Mouse (Mus musculus) neural tube, embryonic 12.5 days (tissue): ENCODE data around the gene Arap1. TPM values are rescaled to one million over a fixed set of nuclear protein-coding genes. Genes with fewer than 3 reads are reported as not detected.

Experiments
- ATAC-seq: fragments of 200-750 bp; cut with Nextera tagmentation; 2 replicates; pipeline ENCODE4 v1.8.0; 2017; ENCODE audit warnings: low read depth, mild to moderate bottlenecking, moderate TSS enrichment, moderate library complexity; ENCODE audit not compliant: low FRiP score
- H3K27ac ChIP-seq: fragments of 300-500 bp; sonication (generic); 2 replicates; pipeline ENCODE4 v1.5.1; 2016
- H3K27me3 ChIP-seq: fragments of 300-500 bp; sonication (generic); replicated peaks from 2 replicates; pipeline ENCODE4 v1.6.1; 2016; ENCODE audit warnings: mild to moderate bottlenecking
- H3K36me3 ChIP-seq: fragments of 300-500 bp; sonication (generic); 2 replicates; pipeline ENCODE4 v1.6.1; 2016; ENCODE audit warnings: mild to moderate bottlenecking
- H3K4me1 ChIP-seq: fragments of 300-500 bp; sonication (generic); 2 replicates; pipeline ENCODE4 v1.6.1; 2016
- H3K4me2 ChIP-seq: fragments of 300-500 bp; sonication (generic); replicated peaks from 2 replicates; pipeline ENCODE4 v1.6.1; 2016; ENCODE audit warnings: mild to moderate bottlenecking
- H3K4me3 ChIP-seq: fragments of 300-500 bp; sonication (generic); 2 replicates; pipeline ENCODE4 v1.5.1; 2016
- H3K9ac ChIP-seq: fragments of 300-500 bp; sonication (generic); 2 replicates; pipeline ENCODE4 v1.6.1; 2016; ENCODE audit warnings: mild to moderate bottlenecking
- H3K9me3 ChIP-seq: fragments of 300-500 bp; sonication (generic); 2 replicates; pipeline ENCODE4 v1.6.1; 2016; ENCODE audit warnings: mild to moderate bottlenecking
- WGBS: fragments of 180-500 bp; shearing (Covaris S2); methylation state at CpG from one replicate; pipeline ENCODE4 v1.1.7; 2016; 5-methylcytosine and 5-hydroxymethylcytosine counted together
- polyA plus RNA-seq: library from polyadenylated mRNA; unstranded; fragments of >200 nt; fragmentation: Nextera tagmentation; extraction: Ambion mirVana; gene quantifications from 2 replicates; pipeline ENCODE4 v1.2.1, GENCODE M21; 2016

The Arap1 gene
- polyA plus RNA-seq, 1 experiment from 2014 or later = 13.7 TPM

DNA sequence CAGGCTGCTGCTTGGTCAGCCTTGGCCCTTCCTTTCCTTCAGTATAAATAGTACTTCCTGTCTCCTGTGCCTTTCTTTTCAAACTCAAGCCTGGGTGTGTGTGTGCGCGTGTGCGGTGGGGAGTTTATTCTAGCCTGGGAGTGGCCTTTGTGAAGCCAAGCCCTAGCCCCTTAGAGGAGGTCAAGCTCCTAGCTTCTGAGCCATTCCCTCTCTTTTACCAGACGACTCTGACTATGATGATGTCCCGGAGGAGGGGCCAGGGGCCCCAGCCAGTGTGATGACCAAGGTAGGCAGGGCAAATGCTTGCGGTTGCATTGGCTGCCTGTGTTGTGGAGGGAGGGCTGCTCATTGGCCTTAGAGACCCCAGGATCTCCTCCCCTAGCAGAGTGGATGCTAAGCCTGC lies 37.5 kb downstream of the Arap1 start:
- no peak overlapping the region for H3K4me3 ChIP-seq
- H3K4me1 ChIP-seq = 0 out of 2 replicates have a peak, but pooled peaks cover 7% of the 10 kb centered on the region
- no peaks in the 10 kb centered on the region for H3K9me3 ChIP-seq
- no peak overlapping the region for H3K9ac ChIP-seq
- no peak overlapping the region for H3K4me2 ChIP-seq
- H3K27ac ChIP-seq = no peak overlapping the region
- WGBS = 49% methylated on average over 6 of the region's 6 CpGs
- no peak for ATAC-seq
- H3K36me3 ChIP-seq = no peaks in the 10 kb centered on the region
- no peaks in the 10 kb centered on the region for H3K27me3 ChIP-seq

DNA sequence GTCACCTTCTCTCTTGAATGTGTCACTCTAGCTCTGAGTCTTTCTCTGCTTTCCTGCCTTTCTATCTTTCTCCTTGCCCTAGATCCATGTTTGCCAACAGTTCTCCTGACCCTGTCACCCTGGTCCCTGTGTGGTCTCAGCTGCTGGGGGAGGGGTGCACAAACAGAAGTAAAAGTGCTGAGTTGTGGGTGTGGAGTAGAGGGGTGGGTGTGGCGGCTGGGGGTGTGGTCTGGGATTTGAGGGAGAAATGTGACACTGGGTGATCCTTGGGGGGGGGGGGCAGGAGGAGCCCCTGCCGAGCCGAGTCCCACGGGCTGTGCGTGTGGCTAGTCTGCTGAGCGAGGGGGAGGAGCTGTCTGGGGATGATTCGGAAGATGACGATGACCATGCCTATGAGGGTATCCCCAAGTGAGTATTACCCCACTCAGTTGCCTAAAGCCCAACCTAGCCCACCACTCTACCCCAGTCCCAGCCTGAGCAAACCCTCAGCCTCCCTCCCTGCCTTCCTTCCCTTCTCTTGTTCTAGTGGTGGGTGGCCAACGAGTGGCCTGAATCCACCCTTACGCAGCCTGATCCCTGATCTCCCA lies 38.1 kb downstream of the Arap1 start:
- WGBS = 64% methylated on average over 10 of the region's 10 CpGs
- Histone ChIP-seq H3K27ac (no peak overlapping the region), H3K36me3 (no peaks in the 10 kb centered on the region), H3K9ac (no peak overlapping the region), H3K9me3 (no peaks in the 10 kb centered on the region), H3K4me1 (0 out of 2 replicates have a peak, but pooled peaks cover 7% of the 10 kb centered on the region), H3K27me3 (no peaks in the 10 kb centered on the region), H3K4me3 (no peak overlapping the region), H3K4me2 (no peak overlapping the region)
- no peak for ATAC-seq

DNA sequence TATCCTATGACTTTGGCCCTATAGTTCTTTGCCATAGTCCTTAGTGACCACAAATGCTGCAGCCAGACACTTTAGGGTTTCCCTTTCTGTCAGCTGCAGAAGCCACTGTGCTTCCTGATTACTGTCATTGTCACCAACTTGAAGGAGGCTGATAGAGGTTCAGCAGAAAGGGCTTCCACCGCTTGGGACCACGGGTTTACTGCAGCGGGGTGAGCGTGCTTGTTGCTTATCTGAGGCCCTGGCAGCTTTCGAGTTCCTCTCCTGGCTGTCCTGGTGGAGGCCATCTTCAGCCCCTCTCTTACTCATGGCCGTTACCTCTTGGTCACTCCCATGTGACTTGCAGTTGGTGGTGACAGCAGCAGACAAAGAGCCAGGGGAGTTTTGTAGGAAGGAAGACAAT lies 41.4 kb downstream of the Arap1 start:
- H3K9ac ChIP-seq = no peak overlapping the region
- H3K9me3 ChIP-seq = no peaks in the 10 kb centered on the region
- no peaks in the 10 kb centered on the region for H3K36me3 ChIP-seq
- H3K4me1 ChIP-seq = peaks cover 15% of the 10 kb centered on the region; the same call in 1 of the 2 replicates
- no peak overlapping the region for H3K27ac ChIP-seq
- WGBS = 91% methylated on average over 6 of the region's 6 CpGs
- ATAC-seq = no peak
- no peaks in the 10 kb centered on the region for H3K27me3 ChIP-seq
- no peak overlapping the region for H3K4me2 ChIP-seq
- no peak overlapping the region for H3K4me3 ChIP-seq

- ATAC-seq = no peak
- WGBS = 81% methylated on average over 4 of the region's 4 CpGs
- Histone ChIP-seq H3K36me3 (no peaks in the 10 kb centered on the region), H3K27me3 (no peaks in the 10 kb centered on the region), H3K4me2 (no peak overlapping the region), H3K9me3 (no peaks in the 10 kb centered on the region), H3K4me3 (no peak overlapping the region), H3K4me1 (peaks cover 8% of the 10 kb centered on the region; the same call in 1 of the 2 replicates), H3K9ac (no peak overlapping the region), H3K27ac (no peak overlapping the region)
Observed at GRCm38 (mm10) chr7:101391909-101392479, 44.1 kb downstream of the Arap1 start.

- no peak overlapping the region for H3K4me3 ChIP-seq
- H3K9me3 ChIP-seq = no peaks in the 10 kb centered on the region
- no peak overlapping the region for H3K4me2 ChIP-seq
- H3K27me3 ChIP-seq = no peaks in the 10 kb centered on the region
- no peaks in the 10 kb centered on the region for H3K36me3 ChIP-seq
- H3K27ac ChIP-seq = no peak overlapping the region
- 64% methylated on average over 4 of the region's 4 CpGs for WGBS
- no peak for ATAC-seq
- peaks cover 8% of the 10 kb centered on the region; the same call in 1 of the 2 replicates for H3K4me1 ChIP-seq
- H3K9ac ChIP-seq = no peak overlapping the region
Observed at GRCm38 (mm10) chr7:101393015-101393414, 45.1 kb downstream of the Arap1 start.

GRCm38 (mm10) chr7:101393694-101394504 lies 46.0 kb downstream of the Arap1 start:
- Histone ChIP-seq H3K27ac (no peak overlapping the region), H3K9ac (no peak overlapping the region)
- no peak for ATAC-seq

GRCm38 (mm10) chr7:101394569-101394968 lies 46.7 kb downstream of the Arap1 start:
- H3K9me3 ChIP-seq = no peaks in the 10 kb centered on the region
- H3K9ac ChIP-seq = no peak overlapping the region
- no peak overlapping the region for H3K4me2 ChIP-seq
- no peaks in the 10 kb centered on the region for H3K27me3 ChIP-seq
- no peak overlapping the region for H3K4me3 ChIP-seq
- H3K36me3 ChIP-seq = no peaks in the 10 kb centered on the region
- 58% methylated on average over 3 of the region's 3 CpGs for WGBS
- no peak overlapping the region for H3K27ac ChIP-seq
- H3K4me1 ChIP-seq = peaks cover 8% of the 10 kb centered on the region; the same call in 1 of the 2 replicates
- ATAC-seq = no peak

More at GRCm38 (mm10) chr7:101393694-101394504, 46.0 kb downstream of the Arap1 start:
- Histone ChIP-seq H3K4me3 (no peak overlapping the region), H3K4me1 (peaks cover 8% of the 10 kb centered on the region; the same call in 1 of the 2 replicates), H3K9me3 (no peaks in the 10 kb centered on the region), H3K27me3 (no peaks in the 10 kb centered on the region), H3K36me3 (no peaks in the 10 kb centered on the region), H3K4me2 (no peak overlapping the region)
- 38% methylated on average over 8 of the region's 8 CpGs for WGBS

DNA sequence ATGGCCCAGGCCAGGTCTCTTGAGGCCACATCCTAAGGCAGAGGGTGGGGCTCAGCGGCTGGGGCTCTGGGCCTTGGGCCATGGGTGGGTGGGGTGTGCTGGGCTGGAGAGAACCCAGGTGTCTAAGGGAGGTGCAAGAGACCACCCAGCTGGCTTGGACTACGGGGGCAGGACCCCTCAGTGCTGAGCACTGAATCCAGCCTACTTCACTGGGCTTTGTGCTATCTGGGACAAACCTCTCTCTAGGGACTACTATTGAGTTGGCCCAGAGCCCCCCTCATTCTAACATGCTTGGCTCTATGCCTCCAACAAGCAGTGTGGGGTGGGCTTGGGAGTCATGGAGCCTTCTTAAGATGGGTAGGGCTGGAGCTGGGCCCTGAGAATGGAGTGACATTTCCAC lies 47.6 kb downstream of the Arap1 start:
- no peaks in the 10 kb centered on the region for H3K9me3 ChIP-seq
- WGBS = 90% methylated on average over 2 of the region's 2 CpGs
- no peak overlapping the region for H3K4me2 ChIP-seq
- no peaks in the 10 kb centered on the region for H3K36me3 ChIP-seq
- H3K9ac ChIP-seq = no peak overlapping the region
- H3K4me3 ChIP-seq = no peak overlapping the region
- peaks cover 8% of the 10 kb centered on the region; the same call in 1 of the 2 replicates for H3K4me1 ChIP-seq
- H3K27me3 ChIP-seq = no peaks in the 10 kb centered on the region
- no peak for ATAC-seq
- no peak overlapping the region for H3K27ac ChIP-seq

DNA sequence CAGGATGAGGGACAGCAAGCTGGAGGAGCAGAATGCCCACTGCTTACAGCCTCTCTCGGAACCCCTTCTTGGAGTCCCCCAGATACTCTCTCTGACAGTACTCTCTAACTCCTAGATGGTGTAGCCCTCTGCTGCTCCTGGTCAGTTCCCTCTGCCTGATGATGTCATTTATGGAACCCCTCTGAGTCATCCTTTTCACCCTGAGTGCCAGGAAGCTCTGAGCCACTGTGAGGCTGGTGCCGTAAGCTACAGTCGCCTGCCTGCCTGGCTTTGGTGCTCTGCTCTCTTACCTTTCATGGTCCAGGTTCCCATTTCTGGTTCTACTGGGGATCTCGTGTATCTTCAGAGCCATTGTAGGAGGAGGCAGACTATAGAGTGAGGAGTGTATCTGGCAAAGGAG lies 49.3 kb downstream of the Arap1 start:
- H3K9me3 ChIP-seq = no peaks in the 10 kb centered on the region
- no peak overlapping the region for H3K9ac ChIP-seq
- no peak overlapping the region for H3K4me2 ChIP-seq
- 84% methylated on average over 4 of the region's 4 CpGs for WGBS
- peaks cover 8% of the 10 kb centered on the region; the same call in 1 of the 2 replicates for H3K4me1 ChIP-seq
- H3K27ac ChIP-seq = no peak overlapping the region
- H3K27me3 ChIP-seq = no peaks in the 10 kb centered on the region
- H3K36me3 ChIP-seq = no peaks in the 10 kb centered on the region
- no peak for ATAC-seq
- H3K4me3 ChIP-seq = no peak overlapping the region

- no peak for ATAC-seq
- H3K36me3 ChIP-seq = no peaks in the 10 kb centered on the region
- no peaks in the 10 kb centered on the region for H3K9me3 ChIP-seq
- 89% methylated on average over 7 of the region's 7 CpGs for WGBS
- no peak overlapping the region for H3K4me2 ChIP-seq
- no peaks in the 10 kb centered on the region for H3K27me3 ChIP-seq
- no peaks in the 10 kb centered on the region for H3K4me1 ChIP-seq
- no peak overlapping the region for H3K4me3 ChIP-seq
- no peak overlapping the region for H3K27ac ChIP-seq
- no peak overlapping the region for H3K9ac ChIP-seq
Observed at GRCm38 (mm10) chr7:101401510-101401909, 53.6 kb downstream of the Arap1 start.

DNA sequence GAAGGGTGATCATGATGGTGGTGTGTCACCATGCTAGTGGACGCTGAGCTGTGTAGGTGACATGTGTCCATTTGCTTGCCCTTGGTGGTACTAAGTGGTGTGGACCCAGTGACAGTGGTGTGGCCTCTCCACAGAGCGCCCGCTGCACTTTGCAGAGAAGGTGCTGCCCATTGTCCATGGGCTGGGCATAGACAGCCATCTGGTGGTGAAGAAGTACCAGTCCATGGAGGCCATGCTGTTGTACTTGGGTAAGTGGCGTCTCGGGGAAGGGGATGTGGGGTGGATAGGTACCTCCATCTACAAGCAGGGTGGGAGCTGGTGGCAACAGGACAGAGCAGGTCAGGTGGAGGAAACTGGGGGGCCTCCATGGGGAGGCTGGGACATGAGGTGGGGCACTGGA lies 56.0 kb downstream of the Arap1 start:
- H3K27me3 ChIP-seq = no peaks in the 10 kb centered on the region
- no peak overlapping the region for H3K4me3 ChIP-seq
- no peak for ATAC-seq
- no peak overlapping the region for H3K9ac ChIP-seq
- no peaks in the 10 kb centered on the region for H3K4me1 ChIP-seq
- no peaks in the 10 kb centered on the region for H3K36me3 ChIP-seq
- no peak overlapping the region for H3K4me2 ChIP-seq
- no peaks in the 10 kb centered on the region for H3K9me3 ChIP-seq
- whole genome bisulfite sequencing = 94% methylated on average over 5 of the region's 5 CpGs
- H3K27ac ChIP-seq = no peak overlapping the region

DNA sequence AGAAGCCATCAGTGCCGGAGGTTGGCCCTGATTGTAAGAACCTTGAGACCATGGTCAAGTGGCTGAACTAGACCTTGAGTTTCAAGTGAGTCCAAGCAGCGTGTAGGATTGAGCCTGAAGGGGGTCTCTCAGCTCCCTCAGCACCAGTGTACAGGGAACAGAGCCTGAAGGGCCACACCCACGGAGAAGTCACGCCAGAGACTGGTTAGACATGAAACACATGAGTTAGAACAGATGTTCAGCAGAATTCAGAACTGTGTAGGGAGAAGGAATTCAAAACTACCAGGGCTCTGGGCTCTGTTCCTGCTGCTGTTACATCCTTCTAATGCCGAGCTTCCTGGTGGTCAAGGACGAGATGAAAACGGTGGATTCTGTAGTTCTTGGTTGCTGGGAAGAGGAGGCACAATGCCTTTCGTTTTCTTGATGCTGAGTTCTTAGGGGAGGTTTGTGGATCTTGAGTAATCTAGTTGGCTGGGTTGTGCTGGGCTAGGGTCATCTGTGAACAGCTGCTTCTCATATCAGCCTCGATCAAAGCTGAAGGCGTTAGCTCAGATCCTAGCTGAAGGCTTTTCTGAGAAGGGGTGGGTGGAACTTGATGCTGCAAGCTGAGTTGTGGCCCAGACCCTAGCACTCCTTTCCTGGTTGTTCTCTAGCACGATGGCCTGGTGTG lies 62.5 kb downstream of the Arap1 start, which contains the start of gene Gm45837:
Gene Gm45837 (plus strand): TSS at position 620 of the 670 bp plus-strand sequence.
- Histone ChIP-seq H3K9ac (no peak within 1 kb of the TSS), H3K27ac (no peak within 1 kb of the TSS), H3K4me1 (peaks cover 13% of the 10 kb centered on the region), H3K36me3 (no peaks in the 10 kb centered on the region), H3K9me3 (no peaks in the 10 kb centered on the region), H3K4me3 (no peak within 1 kb of the TSS), H3K4me2 (no peak within 1 kb of the TSS), H3K27me3 (no peaks in the 10 kb centered on the region)
- no peak for ATAC-seq
- 84% methylated on average over 11 of the region's 11 CpGs for WGBS
